Comparison of ENCODE assay signal across 8 mouse cellular contexts in genomic region chr7:117381188-117381981, GRCm38 (mm10). TPM values are rescaled to one million over a fixed set of nuclear protein-coding genes. Genes with fewer than 3 reads are reported as not detected.
A peak's percentile ranks its signal among the peaks of the same experiment; 100 is the strongest.
DNase-seq lines count a peak whose midpoint lies in the region; ATAC-seq and TF ChIP-seq lines count a peak whose summit lies in the region.

No protein-coding gene starts in this region.

- H3K36me3 ChIP-seq in intestine, embryonic 16.5 days (ENCODE audit: control insufficient read depth, insufficient read depth, low read length) = no peaks in the 10 kb centered on the region

- peak overlapping the region; percentile 92 for H3K27ac ChIP-seq in layer of hippocampus, adult 2 months
- H3K27ac ChIP-seq in brown adipose tissue, adult 24 weeks (replicated peaks; ENCODE audit: low read depth, low read length) = no peak overlapping the region
- peak overlapping the region; percentile 41 for H3K27ac ChIP-seq in intestine, embryonic 16.5 days (ENCODE audit: low read length)

- peak in 1 of 2 experiments; percentile 15 for DNase-seq in layer of hippocampus, adult 2 months (ENCODE audit: low spot score in 2 of 2)
- DNase-seq in layer of hippocampus, postnatal 10 days (ENCODE audit: low spot score in 2 of 2) = no peak
- peak; percentile 46 for DNase-seq in forelimb bud, embryonic 11.5 days (ENCODE audit: low read depth, low spot score)
- peak; percentile 52 for DNase-seq in lung, postnatal 10 days
- peak; percentile 45 for DNase-seq in right cerebral cortex, postnatal 14 days
- DNase-seq in layer of hippocampus, postnatal 25 days (ENCODE audit: extremely low spot score in 1 of 2, low spot score in 1 of 2) = no peak

- H3K4me2 ChIP-seq in intestine, embryonic 16.5 days (ENCODE audit: low read depth, low read length) = peak overlapping the region; percentile 93

- H3K27me3 ChIP-seq in intestine, embryonic 16.5 days (replicated peaks; ENCODE audit: control insufficient read depth, insufficient read depth, low read length) = 0 out of 2 replicates have a peak, but pooled peaks cover 6% of the 10 kb centered on the region

- TF ChIP-seq CTCF in layer of hippocampus, adult 2 months (conservative IDR thresholded peaks at IDR 0.05) = no peak

- H3K4me3 ChIP-seq in layer of hippocampus, adult 2 months = peak overlapping the region; percentile 71
- peak overlapping the region; percentile 80 for H3K4me3 ChIP-seq in brown adipose tissue, adult 24 weeks (ENCODE audit: insufficient read depth, low read depth, low read length)
- H3K4me3 ChIP-seq in intestine, embryonic 16.5 days (ENCODE audit: low read length) = peak overlapping the region; percentile 82

- no peaks in the 10 kb centered on the region for H3K4me1 ChIP-seq in brown adipose tissue, adult 24 weeks (ENCODE audit: control insufficient read depth, insufficient read depth, insufficient read length, low read length)
- no peaks in the 10 kb centered on the region for H3K4me1 ChIP-seq in intestine, embryonic 16.5 days (ENCODE audit: control insufficient read depth, insufficient read depth, low read length)

- peak; percentile 78 for ATAC-seq in intestine, embryonic 16.5 days

- under 1% methylated on average over 58 of the region's 64 CpGs for WGBS in intestine, embryonic 16.5 days

- H3K9ac ChIP-seq in intestine, embryonic 16.5 days (ENCODE audit: low read depth, low read length) = peak overlapping the region; percentile 81

- no peaks in the 10 kb centered on the region for H3K9me3 ChIP-seq in intestine, embryonic 16.5 days (ENCODE audit: control insufficient read depth, low read length)

RNA-seq across cellular contexts. Expression of gene Xylt1, which starts 0.6 kb away (rescaled TPM):
- 10 to 100 TPM; 43.5 to 43.9 TPM for total RNA-seq in layer of hippocampus, adult 2 months (2021)
- total RNA-seq in layer of hippocampus, postnatal 10 days (2021) = 10 to 100 TPM; 54.7 to 66.3 TPM
- polyA plus RNA-seq in brown adipose tissue, adult 24 weeks (2012; ENCODE audit: insufficient read depth, insufficient read length, missing spikeins) = 0.58 and 0.91 TPM in 2 replicates
- polyA plus RNA-seq in intestine, embryonic 16.5 days (2015; fragmentation: Nextera tagmentation; extraction: Ambion mirVana) = 0.48 and 0.50 TPM in 2 replicates
- 10 to 100 TPM; 43.1 to 56.9 TPM for total RNA-seq in layer of hippocampus, postnatal 25 days (2021)

Comparison
In these comparisons a context has a peak if more than half of its experiments do, and no peak if none do; other contexts are left out.
1. DNase-seq: peak in forelimb bud, embryonic 11.5 days (single experiment), lung, postnatal 10 days (single experiment) and right cerebral cortex, postnatal 14 days (single experiment); none in layer of hippocampus, postnatal 10 days (0 of 2) and layer of hippocampus, postnatal 25 days (0 of 2).
2. Peak in every context shown above with its lines, with median percentiles within 50 percentile points of each other: H3K4me3 ChIP-seq.